Mouse (Mus musculus) c-Kit-positive CD71-positive TER-119-positive erythroid progenitor cells, embryonic 14.5 days (primary cell): ENCODE data around the gene Ppp1r2.
A peak's percentile ranks its signal among the peaks of the same experiment; 100 is the strongest.

Source experiments
- DNase-seq: peaks from one replicate; pipeline ENCODE4 v3.0.0-alpha.2; 2013; ENCODE audit warnings: low spot score

Gene Ppp1r2

GRCm38 (mm10) chr16:31290281-31290680 is 15.2 kb upstream of the Ppp1r2 start:
- no peak for DNase-seq

GRCm38 (mm10) chr16:31287712-31288111 is 12.6 kb upstream of the Ppp1r2 start:
- no peak for DNase-seq

- DNase-seq = no peak
Measured at GRCm38 (mm10) chr16:31286801-31287488, 11.9 kb upstream of the Ppp1r2 start.

GRCm38 (mm10) chr16:31281981-31282380 is 6.9 kb upstream of the Ppp1r2 start:
- DNase-seq = no peak

GRCm38 (mm10) chr16:31280176-31280575 is 5.1 kb upstream of the Ppp1r2 start:
- no peak for DNase-seq

- DNase-seq = no peak
Measured at GRCm38 (mm10) chr16:31278581-31278980, 3.5 kb upstream of the Ppp1r2 start.

GRCm38 (mm10) chr16:31278081-31278480 is 3.0 kb upstream of the Ppp1r2 start:
- no peak for DNase-seq

- DNase-seq = no peak
Measured at GRCm38 (mm10) chr16:31276962-31277361, 1.9 kb upstream of the Ppp1r2 start.

- no peak for DNase-seq
Measured at GRCm38 (mm10) chr16:31276539-31276938, 1.5 kb upstream of the Ppp1r2 start.

- DNase-seq = peak; percentile 38
Measured at GRCm38 (mm10) chr16:31274084-31274483, 993 bp downstream of the Ppp1r2 start.

GRCm38 (mm10) chr16:31266692-31267091 is 8.4 kb downstream of the Ppp1r2 start:
- no peak for DNase-seq

- no peak for DNase-seq
Measured at GRCm38 (mm10) chr16:31256151-31256550, 18.9 kb downstream of the Ppp1r2 start.

- DNase-seq = no peak
Measured at GRCm38 (mm10) chr16:31255685-31256084, 19.4 kb downstream of the Ppp1r2 start.

- DNase-seq = no peak
Measured at GRCm38 (mm10) chr16:31249401-31249800, 25.7 kb downstream of the Ppp1r2 start.

GRCm38 (mm10) chr16:31248717-31249116 is 26.4 kb downstream of the Ppp1r2 start:
- DNase-seq = no peak

- no peak for DNase-seq
Measured at GRCm38 (mm10) chr16:31247442-31247841, 27.6 kb downstream of the Ppp1r2 start.

- DNase-seq = no peak
Measured at GRCm38 (mm10) chr16:31244053-31244452, 31.0 kb downstream of the Ppp1r2 start.

GRCm38 (mm10) chr16:31241433-31241832 is 33.6 kb downstream of the Ppp1r2 start:
- no peak for DNase-seq

GRCm38 (mm10) chr16:31240569-31240968 is 34.5 kb downstream of the Ppp1r2 start:
- DNase-seq = no peak

GRCm38 (mm10) chr16:31238281-31238680 is 36.8 kb downstream of the Ppp1r2 start:
- DNase-seq = no peak

- DNase-seq = no peak
Measured at GRCm38 (mm10) chr16:31235457-31236310, 39.4 kb downstream of the Ppp1r2 start.

- DNase-seq = no peak
Measured at GRCm38 (mm10) chr16:31234808-31235456, 40.1 kb downstream of the Ppp1r2 start.

- no peak for DNase-seq
Measured at GRCm38 (mm10) chr16:31234356-31234755, 40.7 kb downstream of the Ppp1r2 start.
